Mouse (Mus musculus) lung, adult 2 months (tissue): Measurements from ENCODE around the gene Zbtb4.
A peak's percentile ranks its signal among the peaks of the same experiment; 100 is the strongest.

Experiments used
- CTCF ChIP-seq: fragments of 200-500 bp; IDR thresholded peaks from 2 replicates; pipeline ENCODE4 v1.5.1; 2011; ENCODE audit warnings: mild to moderate bottlenecking, low read length, control low read depth; ENCODE audit not compliant: insufficient read depth
- POLR2A ChIP-seq: fragments of 200-500 bp; IDR thresholded peaks from 2 replicates; pipeline ENCODE4 v1.6.1; 2011; ENCODE audit warnings: low read depth, mild to moderate bottlenecking, control low read depth, low read length, borderline replicate concordance; ENCODE audit errors: extremely low read depth

- peak; percentile 33; the same call in 1 of the 2 replicates for TF ChIP-seq CTCF
- no peak; the same call in 1 of the 2 replicates for TF ChIP-seq POLR2A
Measured at GRCm38 (mm10) chr11:69803786-69804651, 38.3 kb downstream of the Zbtb4 start.
